Mouse (Mus musculus) thymus, adult 2 months (tissue): ENCODE results near the gene Tnfrsf14.

ENCODE experiments used
- CTCF ChIP-seq: fragments of 200-500 bp; IDR thresholded peaks from 2 replicates; pipeline ENCODE4 v1.5.1; 2012; ENCODE audit warnings: mild to moderate bottlenecking, control low read depth, low read length, moderate library complexity, borderline replicate concordance; ENCODE audit not compliant: control insufficient read depth, poor library complexity, insufficient read depth; ENCODE audit errors: extremely low read depth
- POLR2A ChIP-seq: fragments of 200-500 bp; IDR thresholded peaks from 2 replicates; pipeline ENCODE4 v1.6.1; 2012; ENCODE audit warnings: mild to moderate bottlenecking, low read length, control low read depth, moderate library complexity; ENCODE audit not compliant: control insufficient read depth, poor library complexity, insufficient read depth; ENCODE audit errors: extremely low read depth

GRCm38 (mm10) chr4:154934800-154935199 is 6.4 kb upstream of the Tnfrsf14 start:
- no peak for TF ChIP-seq POLR2A
- TF ChIP-seq CTCF: no peak
